Mouse (Mus musculus) myocyte (in vitro differentiated cells): ENCODE results near the gene Mvb12b. TPM values are rescaled to one million over a fixed set of nuclear protein-coding genes. Genes with fewer than 3 reads are reported as not detected.

Source experiments
- H3K27me3 ChIP-seq: one replicate; pipeline ENCODE4 v1.6.1; 2011; ENCODE audit not compliant: control insufficient read depth, insufficient read depth, insufficient read length
- H3K36me3 ChIP-seq: one replicate; pipeline ENCODE4 v1.6.1; 2011; ENCODE audit not compliant: control insufficient read depth, insufficient read depth
- H3K4me2 ChIP-seq: one replicate; pipeline ENCODE4 v1.6.1; 2011; ENCODE audit warnings: low read depth, control low read depth
- H3K4me3 ChIP-seq: one replicate; pipeline ENCODE4 v1.5.1; 2011; ENCODE audit warnings: mild to moderate bottlenecking, control low read depth, moderate library complexity
- H3K79me2 ChIP-seq: one replicate; pipeline ENCODE4 v1.6.1; 2011; ENCODE audit not compliant: control insufficient read depth, insufficient read depth
- H3ac ChIP-seq: one replicate; pipeline ENCODE4 v1.6.1; 2011; ENCODE audit not compliant: control insufficient read depth, insufficient read length
- CEBPB ChIP-seq: IDR thresholded peaks from 2 replicates; pipeline ENCODE4 v1.6.1; 2011; ENCODE audit warnings: mild to moderate bottlenecking, moderate library complexity; ENCODE audit not compliant: poor library complexity, insufficient read depth, severe bottlenecking
- E2F4 ChIP-seq: IDR thresholded peaks from one replicate; pipeline ENCODE4 v1.6.1; 2011; ENCODE audit warnings: mild to moderate bottlenecking, control low read depth, moderate library complexity; ENCODE audit not compliant: insufficient read depth
- MAX ChIP-seq: IDR thresholded peaks from one replicate; pipeline ENCODE4 v1.6.1; 2011; ENCODE audit warnings: low read depth, mild to moderate bottlenecking, control low read depth
- MYOD1 ChIP-seq, 3 experiments: IDR thresholded peaks; one replicate each; pipeline ENCODE4 v1.6.1; 2011; ENCODE audit warnings: control low read depth in 2 of 3, low read depth in 2 of 3, mild to moderate bottlenecking in 2 of 3, moderate library complexity in 1 of 3; ENCODE audit not compliant: insufficient read length in 2 of 3, control insufficient read depth in 1 of 3
- MYOG ChIP-seq, 3 experiments: IDR thresholded peaks; one replicate each; pipeline ENCODE4 v1.6.1; 2011; ENCODE audit warnings: control low read depth in 2 of 3, low read depth in 2 of 3, mild to moderate bottlenecking in 2 of 3; ENCODE audit not compliant: insufficient read length in 2 of 3, control insufficient read depth in 1 of 3, insufficient read depth in 1 of 3
- POLR2A ChIP-seq: IDR thresholded peaks from one replicate; pipeline ENCODE4 v1.6.1; 2011; ENCODE audit warnings: low read depth, mild to moderate bottlenecking, control low read depth, moderate library complexity; ENCODE audit not compliant: insufficient read length
- POLR2AphosphoS2 ChIP-seq: IDR thresholded peaks from one replicate; pipeline ENCODE4 v1.6.1; 2011; ENCODE audit warnings: low read depth, control low read depth; ENCODE audit not compliant: insufficient read length
- REST ChIP-seq: IDR thresholded peaks from one replicate; pipeline ENCODE4 v1.6.1; 2011; ENCODE audit warnings: mild to moderate bottlenecking, control low read depth, moderate library complexity; ENCODE audit not compliant: insufficient read depth, insufficient read length
- SRF ChIP-seq: IDR thresholded peaks from one replicate; pipeline ENCODE4 v1.6.1; 2011; ENCODE audit warnings: low read depth; ENCODE audit not compliant: control insufficient read depth, insufficient read length
- TCF12 ChIP-seq: IDR thresholded peaks from one replicate; pipeline ENCODE4 v1.6.1; 2011; ENCODE audit warnings: mild to moderate bottlenecking, control low read depth; ENCODE audit not compliant: poor library complexity, insufficient read depth, severe bottlenecking
- TCF3 ChIP-seq: IDR thresholded peaks from one replicate; pipeline ENCODE4 v1.6.1; 2011; ENCODE audit warnings: low read depth, control low read depth; ENCODE audit not compliant: insufficient read length
- USF1 ChIP-seq: IDR thresholded peaks from one replicate; pipeline ENCODE4 v1.6.1; 2011; ENCODE audit warnings: low read depth, mild to moderate bottlenecking, control low read depth, moderate library complexity
- polyA plus RNA-seq: library from polyadenylated mRNA; unstranded; fragments of >200 nt; fragmentation: generic; extraction: Trizol; gene quantifications from one replicate; pipeline ENCODE4 v1.2.1, GENCODE M21; 2012; ENCODE audit warnings: missing spikeins

Mvb12b gene
- polyA plus RNA-seq, 1 experiment, result 14.5 TPM

GRCm38 (mm10) chr2:33886386-33887327, 1.1 kb downstream of the Mvb12b start:
- TF ChIP-seq TCF3, result no peak
- no peak for TF ChIP-seq POLR2AphosphoS2
- no peak for TF ChIP-seq POLR2A
- TF ChIP-seq MYOG (IDR thresholded peaks at IDR 0.05; ENCODE audit: control insufficient read depth in 1 of 3, insufficient read depth in 1 of 3, insufficient read length in 2 of 3, low read depth in 2 of 3), result peak in 1 of 3 experiments; percentile 9
- peak; percentile 23 for TF ChIP-seq USF1
- TF ChIP-seq E2F4, result no peak
- TF ChIP-seq REST, result no peak
- TF ChIP-seq MYOD1 (IDR thresholded peaks at IDR 0.05; ENCODE audit: control insufficient read depth in 1 of 3, insufficient read length in 2 of 3, low read depth in 2 of 3), result no peak
- TF ChIP-seq MAX, result no peak
- peak overlapping the region; percentile 91 for H3K4me2 ChIP-seq

GRCm38 (mm10) chr2:33885264-33885651, 2.5 kb downstream of the Mvb12b start:
- H3K79me2 ChIP-seq, result peaks cover 14% of the 10 kb centered on the region
- no peaks in the 10 kb centered on the region for H3K36me3 ChIP-seq
- no peak overlapping the region for H3ac ChIP-seq
- H3K4me3 ChIP-seq, result no peak overlapping the region
- peak overlapping the region; percentile 21 for H3K4me2 ChIP-seq
- no peaks in the 10 kb centered on the region for H3K27me3 ChIP-seq
- TF ChIP-seq CEBPB, result no peak
- TF ChIP-seq TCF3, result no peak
- no peak for TF ChIP-seq REST
- TF ChIP-seq TCF12, result no peak
- TF ChIP-seq USF1, result no peak
- no peak for TF ChIP-seq MAX
- TF ChIP-seq MYOD1 (IDR thresholded peaks at IDR 0.05; ENCODE audit: control insufficient read depth in 1 of 3, insufficient read length in 2 of 3, low read depth in 2 of 3), result no peak
- TF ChIP-seq SRF, result no peak
- no peak for TF ChIP-seq MYOG (IDR thresholded peaks at IDR 0.05; ENCODE audit: control insufficient read depth in 1 of 3, insufficient read depth in 1 of 3, insufficient read length in 2 of 3, low read depth in 2 of 3)
- no peak for TF ChIP-seq POLR2AphosphoS2
- TF ChIP-seq POLR2A, result no peak
- no peak for TF ChIP-seq E2F4

More at GRCm38 (mm10) chr2:33886386-33887327, 1.1 kb downstream of the Mvb12b start:
- peaks cover 5% of the 10 kb centered on the region for H3K79me2 ChIP-seq
- H3K36me3 ChIP-seq, result no peaks in the 10 kb centered on the region
- peak overlapping the region; percentile 40 for H3K4me3 ChIP-seq
- peak overlapping the region; percentile 30 for H3ac ChIP-seq
- H3K27me3 ChIP-seq, result no peaks in the 10 kb centered on the region

- Histone ChIP-seq H3ac (no peak overlapping the region), H3K79me2 (peaks cover 14% of the 10 kb centered on the region), H3K27me3 (no peaks in the 10 kb centered on the region), H3K4me3 (no peak overlapping the region), H3K36me3 (no peaks in the 10 kb centered on the region), H3K4me2 (peak overlapping the region; percentile 32)
- no peak for TF ChIP-seq TCF12
- no peak for TF ChIP-seq POLR2A
- TF ChIP-seq CEBPB, result no peak
- TF ChIP-seq POLR2AphosphoS2, result no peak
- no peak for TF ChIP-seq MAX
- TF ChIP-seq MYOD1 (IDR thresholded peaks at IDR 0.05; ENCODE audit: control insufficient read depth in 1 of 3, insufficient read length in 2 of 3, low read depth in 2 of 3), result no peak
- no peak for TF ChIP-seq E2F4
- TF ChIP-seq REST, result no peak
- no peak for TF ChIP-seq SRF
- TF ChIP-seq USF1, result no peak
These were observed 3.0 kb downstream of the Mvb12b start for GRCm38 (mm10) chr2:33884623-33885263.

- Histone ChIP-seq H3K4me3 (no peak overlapping the region), H3K36me3 (no peaks in the 10 kb centered on the region), H3K4me2 (no peak overlapping the region), H3ac (no peak overlapping the region), H3K27me3 (no peaks in the 10 kb centered on the region), H3K79me2 (peaks cover 14% of the 10 kb centered on the region)
- TF ChIP-seq MYOD1 (IDR thresholded peaks at IDR 0.05; ENCODE audit: control insufficient read depth in 1 of 3, insufficient read length in 2 of 3, low read depth in 2 of 3), result no peak
- no peak for TF ChIP-seq E2F4
- no peak for TF ChIP-seq POLR2AphosphoS2
- no peak for TF ChIP-seq MYOG (IDR thresholded peaks at IDR 0.05; ENCODE audit: control insufficient read depth in 1 of 3, insufficient read depth in 1 of 3, insufficient read length in 2 of 3, low read depth in 2 of 3)
- TF ChIP-seq SRF, result no peak
- TF ChIP-seq MAX, result no peak
- TF ChIP-seq USF1, result no peak
- no peak for TF ChIP-seq CEBPB
- no peak for TF ChIP-seq REST
- no peak for TF ChIP-seq TCF3
- TF ChIP-seq POLR2A, result no peak
- no peak for TF ChIP-seq TCF12
These were observed 8.5 kb downstream of the Mvb12b start for GRCm38 (mm10) chr2:33879223-33879622.
